Mouse (Mus musculus) spleen, adult 18-20 months (tissue): Measurements from ENCODE around the gene Cyb5rl.
"Not testable (repeated sequence)": the region's sequence is repeated elsewhere in the genome, so short reads cannot be mapped to it uniquely, and the experiment has no call there.

Experiments
- DNase-seq, 2 experiments: peaks; one replicate each; pipeline ENCODE4 v3.0.0; 2022; ENCODE audit warnings: mixed read lengths in 2 of 2

Gene Cyb5rl

DNA sequence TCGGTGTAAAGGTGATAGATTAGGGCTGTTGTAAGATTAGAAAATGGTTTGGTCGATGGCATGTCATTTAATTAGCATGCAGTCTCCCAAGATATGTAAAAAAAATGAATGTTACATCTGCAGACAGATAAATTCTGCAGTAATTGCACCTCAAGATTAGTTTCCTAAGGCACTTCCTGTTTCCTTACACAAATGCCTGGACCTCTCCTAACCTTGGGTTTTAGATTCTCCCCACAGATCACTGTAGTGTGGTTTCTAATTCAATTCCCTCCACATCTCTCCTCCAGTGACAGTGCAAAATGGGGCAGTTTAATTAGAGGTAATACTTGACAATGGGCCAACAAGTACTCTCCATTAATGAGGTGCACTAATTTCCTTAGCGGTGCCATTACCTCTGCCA is 3.6 kb upstream of the Cyb5rl start:
- DNase-seq = no peak

DNA sequence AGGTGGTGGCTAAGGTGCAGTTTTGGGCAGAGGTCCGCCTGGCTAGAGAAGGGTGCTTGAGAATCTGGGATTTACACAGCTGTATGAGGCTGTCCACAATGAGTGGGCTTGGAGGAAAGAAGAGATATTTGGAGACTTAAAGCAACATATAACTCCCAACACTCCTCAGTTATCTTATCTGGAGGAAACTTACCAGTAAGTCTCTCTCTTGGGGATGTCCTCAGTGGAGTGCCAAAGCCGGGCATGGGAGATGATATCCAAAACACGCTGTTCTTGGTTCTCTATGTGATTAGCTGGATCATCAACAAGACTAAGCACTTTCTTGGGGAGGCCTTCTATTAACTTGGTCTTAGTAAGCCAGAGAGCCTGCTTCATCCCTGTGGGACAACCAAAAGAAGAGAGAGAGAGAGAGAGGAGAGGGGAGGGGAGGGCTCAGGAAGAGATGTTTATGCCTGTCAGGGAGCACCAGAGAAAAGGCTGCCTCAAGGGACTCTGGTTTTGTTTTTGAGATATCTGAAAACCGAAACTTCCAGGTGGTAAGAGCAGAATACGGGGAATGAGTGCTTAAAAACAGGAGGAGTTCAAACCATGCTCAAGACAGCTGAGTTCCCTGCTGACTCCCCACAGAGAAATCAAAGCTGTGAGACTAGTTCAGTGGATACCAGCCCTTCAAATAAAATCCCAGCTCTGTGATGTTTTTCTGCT is 2.2 kb upstream of the Cyb5rl start:
- DNase-seq = no peak

DNA sequence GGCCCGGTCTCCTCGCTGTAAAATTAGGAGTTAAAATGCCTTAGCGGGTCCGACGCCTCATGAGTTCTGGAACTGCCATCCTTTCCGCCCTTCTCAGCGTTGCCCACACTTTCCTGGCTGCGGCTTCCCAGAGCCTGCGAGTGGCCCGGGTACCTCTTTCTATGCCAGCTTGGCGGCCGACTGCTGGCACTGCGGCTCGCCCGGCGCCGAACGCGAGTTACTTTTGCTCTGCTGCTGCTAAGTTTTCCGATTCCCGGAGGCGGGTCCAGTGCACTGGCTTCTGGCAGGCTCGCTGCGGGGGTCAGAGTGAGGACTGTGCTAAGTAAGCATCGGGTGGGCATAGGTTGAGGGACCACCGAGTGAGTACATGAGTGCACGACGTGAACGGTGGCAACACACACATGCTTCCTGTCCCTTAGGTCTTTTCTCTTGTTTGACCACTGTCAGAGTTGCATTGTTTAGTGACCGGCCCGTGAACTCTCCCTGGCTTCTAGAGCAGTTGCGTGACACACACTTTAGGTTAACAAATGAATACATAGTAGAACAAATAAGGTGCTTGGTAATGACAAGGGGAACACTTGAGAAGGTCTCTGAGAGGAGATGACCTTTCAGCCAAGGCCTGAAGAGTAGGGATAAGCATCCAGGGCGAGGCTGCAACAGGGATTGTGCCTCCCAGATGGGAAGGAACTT is 508 bp downstream of the Cyb5rl start:
- DNase-seq = peak in 1 of 2 experiments; percentile 20

DNA sequence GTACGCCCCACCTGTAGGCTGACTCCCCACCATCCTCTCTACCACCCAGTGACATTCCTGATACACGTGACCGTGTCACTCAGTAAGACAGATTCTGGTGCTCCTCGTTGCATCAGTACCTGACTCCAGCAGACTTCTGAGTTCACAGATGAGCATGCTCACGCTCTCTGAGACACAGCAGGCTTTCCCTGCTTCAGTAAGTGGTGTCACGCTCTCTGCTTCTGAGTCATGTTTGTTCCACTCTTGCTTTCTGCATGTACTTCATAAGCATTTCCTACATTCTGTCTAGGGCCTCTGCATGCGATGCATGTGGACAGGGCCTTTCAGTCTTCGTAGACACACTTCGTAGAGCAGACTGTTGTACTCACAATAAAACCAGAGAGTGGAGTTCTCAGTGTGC is 5.6 kb downstream of the Cyb5rl start:
- DNase-seq = no peak

DNA sequence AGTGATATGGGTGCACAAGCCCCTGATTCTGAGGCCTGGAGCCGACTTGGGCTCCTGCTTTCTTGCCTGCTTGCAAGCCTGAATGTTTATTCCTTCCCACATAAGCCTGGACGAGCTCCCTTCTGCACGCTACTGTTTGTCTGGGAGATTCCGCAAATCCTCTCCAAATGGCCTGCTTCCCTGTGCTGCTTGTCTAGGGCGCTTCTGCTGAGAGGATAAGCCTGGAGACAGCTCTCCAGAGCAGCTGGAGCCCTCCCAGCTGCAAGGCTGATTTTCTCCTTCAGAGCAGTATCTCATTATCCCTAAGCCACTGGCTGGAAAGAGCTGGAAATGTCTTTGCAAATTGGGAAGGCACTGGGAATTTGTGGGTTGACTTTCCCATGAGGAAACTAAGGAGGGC is 8.7 kb downstream of the Cyb5rl start:
- DNase-seq = no peak

DNA sequence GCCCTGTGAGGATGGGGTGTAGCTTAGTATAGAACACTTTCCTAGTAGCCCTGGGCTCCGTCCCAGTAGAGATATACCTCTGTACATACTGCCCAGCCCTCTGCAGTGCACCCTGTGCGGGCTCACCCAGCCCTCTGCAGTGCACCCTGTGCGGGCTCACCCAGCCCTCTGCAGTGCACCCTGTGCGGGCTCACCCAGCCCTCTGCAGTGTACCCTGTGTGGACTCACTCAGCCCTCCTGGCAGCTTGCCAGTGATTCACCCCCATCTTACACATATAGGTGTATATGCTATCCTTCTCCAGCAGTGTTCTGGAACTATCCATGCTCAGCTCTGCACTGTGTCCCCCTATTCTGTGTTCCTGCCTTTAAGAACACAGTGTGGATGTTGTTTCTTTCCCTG is 12.1 kb downstream of the Cyb5rl start:
- no peak for DNase-seq

DNA sequence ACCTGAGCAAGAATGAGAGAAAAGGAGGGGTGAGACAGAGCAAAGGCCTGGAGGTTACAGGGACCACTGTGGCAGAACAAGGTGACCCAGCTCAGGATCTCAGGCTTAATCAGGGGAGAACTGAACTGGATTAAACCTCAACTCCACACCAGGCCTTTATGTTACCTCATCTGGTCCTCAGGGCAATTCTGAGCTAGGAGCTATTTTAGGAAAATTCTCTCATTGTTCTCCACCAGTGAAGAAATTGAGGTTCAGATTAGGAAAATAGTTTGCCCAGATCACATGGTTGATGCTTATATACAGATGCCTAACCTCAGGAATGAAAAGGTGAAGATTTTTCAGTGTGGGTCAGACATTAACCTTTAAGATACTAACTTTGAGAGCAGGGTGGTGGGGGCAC is 12.9 kb downstream of the Cyb5rl start:
- DNase-seq = no peak

DNA sequence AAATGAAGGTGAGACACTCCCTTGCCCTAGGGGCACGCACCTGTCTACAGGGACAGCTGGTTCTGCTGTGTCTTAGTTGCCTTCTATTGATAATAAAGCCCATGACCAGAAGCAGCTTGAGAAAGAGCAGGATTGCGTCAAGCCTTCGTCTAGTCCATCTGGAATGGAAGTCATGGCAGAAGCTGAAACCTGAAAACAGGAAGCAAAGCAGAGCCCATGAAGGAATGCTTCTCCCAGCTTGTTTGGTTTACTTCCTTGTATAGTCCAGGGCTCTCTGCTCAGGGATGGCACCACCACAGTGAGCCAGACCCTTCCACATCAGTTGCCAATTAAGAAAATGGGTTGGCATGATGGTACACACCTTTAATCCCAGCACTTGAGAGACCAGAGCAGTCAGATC is 15.4 kb downstream of the Cyb5rl start:
- no peak for DNase-seq

DNA sequence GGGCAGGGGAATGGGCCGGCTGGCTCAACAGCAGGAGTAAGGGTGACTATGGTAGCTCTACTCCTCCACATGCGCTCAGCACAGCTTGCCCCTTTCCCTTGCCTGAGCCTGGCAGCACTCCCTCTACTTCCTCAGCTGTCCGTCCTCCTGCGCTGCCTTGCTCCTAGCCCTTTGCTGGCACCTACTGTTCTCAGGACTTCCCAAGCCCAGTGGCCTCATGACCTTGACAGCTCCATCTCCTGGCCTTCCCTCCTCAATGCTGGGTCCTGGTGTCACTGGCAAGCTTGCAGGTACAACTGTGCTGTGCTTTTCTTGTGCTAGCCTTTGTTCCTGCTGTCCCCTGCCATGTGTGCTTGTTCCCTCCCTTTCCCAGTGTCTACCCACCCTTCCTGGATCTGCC is 16.3 kb downstream of the Cyb5rl start:
- DNase-seq = no peak

DNA sequence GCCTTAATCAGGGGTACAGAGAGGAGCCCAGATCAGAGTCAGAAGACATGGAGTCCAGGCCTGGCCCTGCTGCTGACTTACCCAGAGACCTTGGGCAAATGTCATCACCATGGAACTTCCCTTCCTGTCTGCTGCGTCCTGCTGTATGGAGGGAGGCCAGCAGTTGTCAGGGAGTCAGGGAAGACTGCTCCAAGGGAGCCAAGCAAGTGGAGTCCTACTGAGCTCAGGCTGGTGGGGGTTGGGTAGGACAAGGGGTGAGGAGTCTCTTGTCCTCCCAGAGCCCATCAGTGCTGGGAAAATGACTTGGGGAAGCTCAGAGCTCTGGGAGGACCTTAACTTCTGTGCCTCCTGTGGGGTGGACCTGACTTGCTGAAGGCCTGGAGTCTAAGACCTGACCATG is 17.6 kb downstream of the Cyb5rl start:
- no peak for DNase-seq

DNA sequence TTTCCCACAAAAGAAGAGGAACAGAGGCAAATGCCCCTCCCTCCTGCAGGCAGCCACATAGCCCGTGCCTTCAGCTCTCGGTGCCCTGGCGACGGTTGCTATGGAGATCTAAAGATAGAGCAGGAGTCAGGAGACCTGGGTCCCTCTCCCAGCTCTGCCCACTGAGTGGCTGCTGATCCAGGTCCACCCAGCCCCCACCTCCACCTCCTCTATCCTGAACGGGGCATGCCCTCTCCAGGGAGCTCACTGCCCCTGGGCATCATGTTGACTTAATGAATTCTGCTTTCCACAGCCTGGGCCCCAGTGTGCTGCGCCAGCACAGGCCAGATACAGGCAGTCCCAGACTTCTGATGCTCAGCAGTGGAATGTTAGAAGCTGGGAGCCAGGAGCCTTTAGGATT is 18.1 kb downstream of the Cyb5rl start:
- DNase-seq = no peak

DNA sequence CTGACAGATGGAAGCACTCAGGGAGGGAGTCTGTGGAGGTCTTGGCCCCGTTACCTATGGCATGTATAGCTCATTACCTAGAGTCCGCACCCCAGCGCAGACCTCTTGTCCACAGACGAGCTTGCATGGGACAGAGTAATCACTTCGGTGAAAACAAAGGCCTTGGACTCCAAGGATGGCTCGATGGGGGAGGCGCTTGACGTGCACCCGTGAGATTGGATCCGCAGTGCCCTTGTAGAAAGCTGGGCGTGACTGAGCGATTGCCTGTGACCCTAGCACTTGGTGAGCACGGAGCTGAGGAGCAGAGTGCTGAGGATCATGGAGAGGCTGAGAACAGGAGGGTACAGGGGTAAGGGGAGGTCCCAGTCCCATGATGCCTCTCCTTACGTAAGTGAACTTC is 24.9 kb downstream of the Cyb5rl start:
- no peak for DNase-seq

DNA sequence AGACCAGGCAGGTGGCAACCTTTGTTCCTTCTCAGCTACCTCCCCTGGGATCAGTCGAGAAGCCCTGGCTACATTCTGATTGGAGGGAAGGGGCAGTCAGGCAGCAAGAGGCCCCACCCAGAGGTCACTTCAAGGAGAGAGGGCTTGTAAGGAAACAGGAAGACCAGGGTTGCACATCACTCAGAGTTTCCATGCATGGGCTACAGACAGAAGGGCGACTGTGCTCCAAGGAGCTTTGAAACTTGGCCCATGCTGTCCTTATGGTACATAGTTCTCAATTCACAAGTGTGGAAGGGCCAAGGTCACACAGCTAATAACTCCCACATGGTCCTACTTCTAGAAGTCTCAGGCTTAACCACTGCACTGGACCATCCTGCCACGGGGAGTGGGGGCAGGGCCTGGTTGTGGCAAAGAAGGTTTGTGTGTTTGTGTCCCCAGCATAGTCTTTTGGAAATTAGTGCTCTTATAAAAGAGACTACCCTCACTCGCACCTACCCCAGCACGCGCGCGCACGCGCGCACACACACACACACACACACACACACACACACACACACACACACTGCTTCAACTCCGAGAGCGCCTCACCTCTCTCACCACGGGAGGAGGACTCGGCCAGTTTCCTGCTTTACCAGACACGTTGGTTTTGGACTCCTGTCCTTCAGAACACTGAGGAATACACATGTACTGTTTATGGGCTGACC is 27.8 kb downstream of the Cyb5rl start:
- no peak for DNase-seq

DNA sequence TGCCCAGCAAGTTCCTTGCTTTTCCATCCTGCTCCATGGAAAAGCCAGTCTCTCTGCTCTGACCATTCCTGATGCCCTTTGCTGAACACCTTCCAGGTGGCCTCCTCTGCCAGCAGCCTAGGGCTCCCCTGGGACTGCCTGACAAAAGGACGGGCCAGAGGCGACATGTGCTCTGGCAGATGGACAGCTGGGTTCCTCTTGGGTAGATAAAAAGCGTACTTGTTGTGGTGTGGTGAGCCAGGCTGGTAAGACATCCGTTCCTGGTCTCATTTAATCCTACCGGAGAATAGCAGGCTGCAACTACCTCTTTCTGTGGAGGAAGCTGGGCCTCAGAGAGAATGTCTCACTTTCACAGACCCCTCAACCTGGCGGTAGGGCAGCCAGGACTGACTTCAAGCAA is 29.3 kb downstream of the Cyb5rl start:
- no peak for DNase-seq

DNA sequence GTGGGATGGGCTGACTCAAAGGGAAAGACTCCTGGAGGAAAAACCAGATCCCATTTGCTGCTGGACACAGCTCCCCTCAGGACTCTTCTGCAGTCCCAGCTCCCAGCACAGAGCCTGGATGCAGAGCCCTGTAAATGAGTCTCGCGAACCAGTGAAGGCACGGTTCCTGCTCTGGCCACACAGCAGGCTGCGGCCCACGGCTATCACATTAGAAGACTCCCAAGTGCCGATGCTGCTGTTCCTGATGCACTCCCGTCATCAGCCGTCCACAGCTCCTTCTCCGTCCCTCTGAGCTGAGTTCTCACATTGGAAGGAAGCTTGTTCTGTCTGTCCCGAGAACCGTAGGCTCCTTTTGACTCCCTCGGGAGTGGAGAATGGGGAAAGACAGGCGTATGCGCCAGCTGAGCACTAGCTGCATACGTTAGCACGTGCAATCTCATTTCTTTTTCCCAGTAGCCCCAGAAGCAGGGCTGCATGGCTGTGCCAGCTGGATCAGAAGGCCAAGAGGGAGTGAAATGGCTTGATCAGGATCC is 30.1 kb downstream of the Cyb5rl start, which contains the start of gene Cdcp2:
Gene Cdcp2 (plus strand): TSS at position 51 of the 533 bp plus-strand sequence.
- DNase-seq = no peak

DNA sequence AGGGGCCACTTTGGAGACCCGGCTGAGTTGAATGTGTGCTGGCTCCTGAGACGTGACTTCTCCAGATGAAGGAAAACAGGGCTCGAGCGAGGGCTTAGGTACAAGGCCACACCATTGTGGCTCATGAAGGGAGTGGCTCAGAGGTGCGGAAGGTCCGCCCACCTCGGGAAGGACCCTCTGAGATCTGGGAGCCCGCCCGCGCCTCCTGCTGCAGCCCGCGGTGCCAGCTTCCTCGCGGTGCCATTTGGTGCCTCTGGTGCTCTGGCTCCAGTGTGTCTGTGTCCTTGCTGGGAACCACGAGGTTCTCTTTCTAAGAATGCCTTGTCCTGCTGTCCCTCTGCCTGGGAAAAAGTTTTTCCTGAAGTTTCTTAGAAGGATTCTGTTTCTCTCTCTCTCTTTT is 31.1 kb downstream of the Cyb5rl start:
- no peak for DNase-seq

DNA sequence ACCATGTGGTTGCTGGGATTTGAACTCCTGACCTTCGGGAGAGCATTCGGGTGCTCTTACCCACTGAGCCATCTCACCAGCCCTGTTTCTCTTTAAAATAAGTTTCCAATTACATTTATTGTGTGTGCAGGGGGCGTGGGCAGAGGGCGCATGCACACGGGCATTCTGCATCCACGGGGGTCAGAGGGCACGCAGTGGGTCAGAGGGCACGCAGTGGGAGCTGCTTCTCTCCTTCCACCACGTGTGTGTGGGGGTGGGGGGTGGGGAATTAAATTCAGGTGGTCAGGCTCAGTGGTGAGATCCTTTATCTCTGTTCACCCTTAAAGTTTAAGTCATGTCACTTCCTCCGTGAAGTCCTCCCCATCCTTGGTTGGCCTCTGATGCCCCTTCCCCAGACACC is 31.6 kb downstream of the Cyb5rl start:
- DNase-seq = no peak

DNA sequence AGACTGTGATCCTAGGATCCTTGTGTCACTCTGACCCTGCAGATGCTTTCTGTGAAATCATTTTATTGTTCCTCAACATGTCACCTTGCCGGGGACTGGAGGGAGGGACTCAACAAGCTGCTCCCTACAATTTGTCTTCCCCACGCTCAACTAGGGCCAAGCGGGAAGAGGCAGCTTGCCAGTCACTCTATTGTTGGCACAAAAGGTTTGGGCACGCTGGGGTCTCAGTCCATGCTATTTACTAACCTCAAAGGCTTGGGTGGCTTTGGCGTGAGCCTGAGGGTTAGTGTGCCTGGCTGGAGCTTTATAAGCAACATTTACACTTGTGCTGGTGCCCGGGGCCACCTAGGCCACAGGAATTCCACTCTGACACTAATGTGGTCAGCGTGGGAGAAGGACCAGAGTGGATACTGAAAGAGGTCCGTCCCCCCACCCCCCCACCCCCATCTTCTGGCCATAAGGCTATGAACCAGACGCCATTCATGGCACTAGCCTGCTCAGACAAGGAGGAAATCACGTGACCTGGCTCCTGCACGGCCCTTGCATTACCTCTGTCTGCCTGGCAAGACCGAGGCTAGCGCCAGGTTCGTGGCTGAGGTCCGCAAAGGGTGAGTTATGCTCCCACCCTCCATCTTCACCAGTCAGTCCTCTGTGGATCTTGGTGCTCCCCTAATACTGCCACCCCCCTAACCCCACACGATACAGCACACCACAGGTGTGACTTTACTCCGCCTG is 32.2 kb downstream of the Cyb5rl start:
- no peak for DNase-seq

DNA sequence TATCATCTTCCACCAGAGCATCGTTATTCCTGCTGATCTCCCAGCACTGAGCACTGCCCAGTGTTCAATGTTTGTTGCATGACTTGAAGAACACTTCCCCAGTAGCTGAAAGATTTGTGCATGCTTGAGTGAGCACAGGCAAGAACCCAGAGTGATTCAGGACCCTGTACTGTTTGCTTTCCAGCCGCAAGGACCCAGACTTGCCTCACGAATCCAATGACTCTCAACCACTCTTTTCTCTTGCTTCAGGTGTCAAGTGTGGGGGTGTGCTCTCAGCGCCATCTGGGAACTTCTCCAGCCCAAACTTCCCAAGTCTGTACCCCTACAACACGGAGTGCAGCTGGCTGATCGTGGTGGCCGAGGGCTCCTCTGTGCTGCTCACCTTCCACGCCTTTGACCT is 35.4 kb downstream of the Cyb5rl start:
- no peak for DNase-seq

DNA sequence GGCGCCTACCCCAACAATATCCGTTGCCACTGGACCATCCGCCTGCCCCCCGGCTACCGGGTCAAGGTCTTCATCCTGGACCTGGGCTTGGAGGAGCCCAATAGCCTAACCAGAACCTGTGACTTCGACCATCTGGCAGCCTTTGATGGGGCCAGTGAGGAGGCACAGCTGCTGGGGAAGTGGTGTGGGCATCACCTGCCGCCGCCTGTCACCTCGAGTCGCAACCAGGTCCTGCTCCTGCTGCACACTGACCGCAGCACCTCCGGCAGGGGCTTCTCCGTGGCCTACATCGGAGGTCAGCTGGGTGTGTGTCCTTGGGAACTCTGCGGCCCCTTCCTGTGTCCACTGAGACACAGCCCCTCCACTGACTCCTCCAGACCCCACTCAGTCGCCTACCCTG is 40.0 kb downstream of the Cyb5rl start:
- DNase-seq = no peak

DNA sequence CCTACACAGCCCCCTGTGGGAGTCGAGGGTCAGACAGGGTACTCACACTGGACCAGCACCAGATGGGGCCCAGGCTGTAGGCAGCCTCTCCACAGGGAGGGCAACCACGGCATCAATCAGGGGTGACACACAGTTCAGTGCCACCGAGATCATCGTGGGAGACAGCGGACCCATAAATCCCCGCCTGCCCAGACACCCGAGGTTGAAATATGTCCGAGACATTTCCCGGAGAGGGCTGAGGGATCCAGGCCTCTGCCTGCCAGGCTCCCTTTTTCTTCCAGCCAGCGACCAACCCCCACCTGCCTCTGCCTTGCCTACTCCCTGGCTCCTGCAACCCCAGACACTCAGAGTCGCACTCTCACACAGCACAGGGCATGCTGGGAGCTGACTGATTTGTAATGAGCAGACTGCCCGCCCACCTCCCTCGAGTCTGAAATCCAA is 41.5 kb downstream of the Cyb5rl start:
- DNase-seq = no peak

DNA sequence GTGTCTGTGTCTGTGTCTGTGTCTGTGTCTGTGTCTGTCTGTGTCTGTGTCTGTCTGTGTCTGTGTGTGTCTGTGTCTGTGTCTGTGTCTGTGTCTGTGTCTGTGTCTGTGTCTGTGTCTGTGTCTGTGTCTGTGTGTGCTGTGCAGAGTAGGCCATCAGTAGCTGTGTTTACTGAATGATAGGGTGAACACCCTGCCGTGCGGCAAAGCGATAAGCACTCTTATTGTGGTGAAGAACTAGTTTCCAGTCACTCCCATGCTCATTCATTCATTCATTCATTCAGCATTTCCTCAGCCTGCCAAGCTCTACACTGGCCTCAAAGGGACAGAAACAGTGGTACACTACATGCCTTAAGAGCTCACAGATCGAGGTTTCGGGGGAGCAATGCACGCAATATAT is 42.4 kb downstream of the Cyb5rl start:
- DNase-seq = not testable (repeated sequence)

DNA sequence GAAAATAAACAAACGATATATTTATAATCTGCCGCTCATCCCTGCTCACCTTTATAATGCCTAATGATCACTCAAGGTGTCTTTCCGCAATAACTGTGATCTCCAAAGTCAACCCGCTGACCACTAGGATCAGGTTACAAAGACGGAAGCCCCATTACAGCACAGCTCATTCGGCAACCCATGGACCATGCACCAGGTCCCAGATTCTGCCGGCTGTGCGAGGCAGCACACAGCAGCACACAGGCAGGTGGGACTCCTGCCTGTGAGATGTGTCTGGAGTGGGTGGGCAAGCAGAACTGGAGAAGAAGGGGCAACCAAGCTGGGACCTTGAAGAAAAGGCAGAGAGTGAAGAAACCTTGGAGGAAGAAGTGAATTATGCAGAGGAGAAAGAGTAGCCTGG is 47.5 kb downstream of the Cyb5rl start:
- DNase-seq = no peak
